Mouse (Mus musculus) stomach, postnatal 0 days (tissue): Measurements from ENCODE around the gene Hrh3. TPM values are rescaled to one million over a fixed set of nuclear protein-coding genes. Genes with fewer than 3 reads are reported as not detected.

Experiments used
- ATAC-seq: fragments of 200-750 bp; cut with Nextera tagmentation; 2 replicates; pipeline ENCODE4 v1.8.0; 2017; ENCODE audit not compliant: low FRiP score, low TSS enrichment
- DNase-seq: peaks from one replicate; pipeline ENCODE4 v3.0.0-alpha.2; 2016; ENCODE audit warnings: low spot score
- H3K27ac ChIP-seq: fragments of 300-500 bp; sonication (generic); replicated peaks from 2 replicates; pipeline ENCODE4 v1.5.1; 2014; ENCODE audit warnings: mild to moderate bottlenecking, control low read depth
- H3K27me3 ChIP-seq: fragments of 300-500 bp; sonication (generic); 2 replicates; pipeline ENCODE4 v1.6.1; 2014; ENCODE audit warnings: low read length; ENCODE audit not compliant: control insufficient read depth, insufficient read depth
- H3K36me3 ChIP-seq: fragments of 300-500 bp; sonication (generic); 2 replicates; pipeline ENCODE4 v1.6.1; 2014; ENCODE audit warnings: low read length, mixed read lengths; ENCODE audit not compliant: control insufficient read depth, insufficient read depth
- H3K4me1 ChIP-seq: fragments of 300-500 bp; sonication (generic); replicated peaks from 2 replicates; pipeline ENCODE4 v1.6.1; 2014; ENCODE audit warnings: antibody characterized with exemption; ENCODE audit not compliant: control insufficient read depth, insufficient read depth
- H3K4me2 ChIP-seq: fragments of 300-500 bp; sonication (generic); replicated peaks from 2 replicates; pipeline ENCODE4 v1.6.1; 2014; ENCODE audit warnings: low read depth, mild to moderate bottlenecking, control low read depth, moderate library complexity
- H3K4me3 ChIP-seq: fragments of 300-500 bp; sonication (generic); 2 replicates; pipeline ENCODE4 v1.5.1; 2014; ENCODE audit warnings: low read depth, low read length, control low read depth
- H3K9ac ChIP-seq: fragments of 300-500 bp; sonication (generic); 2 replicates; pipeline ENCODE4 v1.6.1; 2014; ENCODE audit warnings: mild to moderate bottlenecking, low read length, control low read depth, mixed read lengths
- H3K9me3 ChIP-seq: fragments of 300-500 bp; sonication (generic); 2 replicates; pipeline ENCODE4 v1.6.1; 2016; ENCODE audit warnings: low read length; ENCODE audit not compliant: control insufficient read depth
- CTCF ChIP-seq: IDR thresholded peaks from 2 replicates; pipeline ENCODE4 v1.5.1; 2016; ENCODE audit warnings: antibody characterized with exemption, low read depth, mild to moderate bottlenecking, moderate library complexity
- EP300 ChIP-seq: optimal IDR thresholded peaks from 2 replicates; pipeline ENCODE3; 2016; ENCODE audit warnings: antibody characterized with exemption
- WGBS: fragments of 180-500 bp; shearing (Covaris S2); extraction: QIAGEN DNeasy Blood & Tissue Kit; methylation state at CpG from one replicate; pipeline ENCODE4 v1.1.7; 2014; 5-methylcytosine and 5-hydroxymethylcytosine counted together
- polyA plus RNA-seq: library from polyadenylated mRNA; unstranded; fragments of >200 nt; fragmentation: Nextera tagmentation; extraction: Ambion mirVana; gene quantifications from 2 replicates; pipeline ENCODE4 v1.2.1, GENCODE M21; 2015

Gene Hrh3
- polyA plus RNA-seq, 1 experiment from 2014 or later = not detected

- Histone ChIP-seq H3K4me2 (no peak overlapping the region), H3K4me3 (no peak overlapping the region), H3K36me3 (no peaks in the 10 kb centered on the region; the same call in 1 of the 2 replicates), H3K27ac (no peak overlapping the region), H3K27me3 (no peaks in the 10 kb centered on the region; the same call in 1 of the 2 replicates), H3K4me1 (peaks cover 8% of the 10 kb centered on the region), H3K9me3 (no peaks in the 10 kb centered on the region), H3K9ac (no peak overlapping the region)
- WGBS = 47% methylated on average over 17 of the region's 17 CpGs
- TF ChIP-seq CTCF = peak; percentile 53
- TF ChIP-seq EP300 = no peak
- ATAC-seq (no peak), DNase-seq (peak; percentile 43)
Measured at GRCm38 (mm10) chr2:180113909-180114890, 9.9 kb upstream of the Hrh3 start.

- H3K9ac ChIP-seq = no peak overlapping the region
- no peak overlapping the region for H3K27ac ChIP-seq
- TF ChIP-seq CTCF (no peak), EP300 (no peak)
- H3K36me3 ChIP-seq = no peaks in the 10 kb centered on the region
- ATAC-seq = no peak
- DNase-seq = no peak
- H3K9me3 ChIP-seq = no peaks in the 10 kb centered on the region
- peaks cover 15% of the 10 kb centered on the region; the same call in 1 of the 2 replicates for H3K27me3 ChIP-seq
- 50% methylated on average over 6 of the region's 6 CpGs for WGBS
- H3K4me3 ChIP-seq = no peak overlapping the region
- no peak overlapping the region for H3K4me2 ChIP-seq
- peaks cover 4% of the 10 kb centered on the region; the same call in 1 of the 2 replicates for H3K4me1 ChIP-seq
Measured at GRCm38 (mm10) chr2:180108285-180108684, 4.0 kb upstream of the Hrh3 start.

GRCm38 (mm10) chr2:180107081-180107480, 2.8 kb upstream of the Hrh3 start:
- Histone ChIP-seq H3K9ac (no peak overlapping the region), H3K27me3 (peaks cover 23% of the 10 kb centered on the region; the same call in 1 of the 2 replicates), H3K27ac (no peak overlapping the region), H3K9me3 (no peaks in the 10 kb centered on the region), H3K4me2 (no peak overlapping the region), H3K4me3 (no peak overlapping the region), H3K4me1 (peaks cover 4% of the 10 kb centered on the region; the same call in 1 of the 2 replicates), H3K36me3 (no peaks in the 10 kb centered on the region)
- TF ChIP-seq EP300 (no peak), CTCF (peak; percentile 59)
- 64% methylated on average over 4 of the region's 4 CpGs for WGBS
- no peak for ATAC-seq
- no peak for DNase-seq

DNA sequence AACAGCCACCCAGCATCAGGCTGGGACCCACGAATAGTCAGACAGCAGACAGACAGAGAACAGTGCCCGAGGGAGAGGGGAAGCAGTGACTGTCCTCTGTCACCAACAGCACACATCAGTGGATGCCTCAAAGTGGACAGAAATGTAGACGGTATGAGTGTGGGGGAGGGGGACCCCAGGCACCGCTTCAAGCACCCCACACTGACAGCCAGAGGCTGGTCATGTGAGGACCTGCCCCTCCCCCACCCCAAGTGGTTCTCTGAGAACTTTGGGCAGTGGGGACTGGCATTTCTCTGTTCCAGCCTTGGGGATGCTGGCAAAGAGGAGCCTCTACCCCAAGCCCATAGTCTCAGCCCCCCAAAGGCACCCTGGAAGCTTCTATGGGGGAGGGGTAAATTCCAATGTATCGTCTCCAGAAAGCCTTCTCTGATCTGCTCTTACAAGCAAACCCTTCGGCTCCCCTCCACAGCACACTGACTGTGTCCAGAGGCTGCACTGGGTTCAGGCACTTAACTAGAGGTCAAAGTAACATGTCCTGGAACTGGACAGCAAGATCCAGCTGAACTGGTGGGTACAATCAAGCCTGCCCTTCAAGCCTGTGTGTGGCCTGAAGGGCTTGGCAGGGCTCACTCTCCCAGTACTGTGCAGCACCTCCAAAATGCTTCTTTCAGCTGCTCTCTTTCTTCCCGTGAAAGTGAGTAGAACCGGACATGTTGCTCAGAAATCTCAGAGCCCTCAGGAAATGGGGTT, 1.3 kb upstream of the Hrh3 start:
- ATAC-seq = no peak
- H3K27me3 ChIP-seq = peaks cover 26% of the 10 kb centered on the region; the same call in 1 of the 2 replicates
- H3K4me2 ChIP-seq = no peak overlapping the region
- H3K27ac ChIP-seq = no peak overlapping the region
- no peak overlapping the region for H3K4me3 ChIP-seq
- 33% methylated on average over 8 of the region's 8 CpGs for WGBS
- TF ChIP-seq EP300 = no peak
- TF ChIP-seq CTCF = no peak
- peaks cover 4% of the 10 kb centered on the region; the same call in 1 of the 2 replicates for H3K4me1 ChIP-seq
- no peaks in the 10 kb centered on the region for H3K36me3 ChIP-seq
- H3K9ac ChIP-seq = no peak overlapping the region
- H3K9me3 ChIP-seq = no peaks in the 10 kb centered on the region
- DNase-seq = no peak

DNA sequence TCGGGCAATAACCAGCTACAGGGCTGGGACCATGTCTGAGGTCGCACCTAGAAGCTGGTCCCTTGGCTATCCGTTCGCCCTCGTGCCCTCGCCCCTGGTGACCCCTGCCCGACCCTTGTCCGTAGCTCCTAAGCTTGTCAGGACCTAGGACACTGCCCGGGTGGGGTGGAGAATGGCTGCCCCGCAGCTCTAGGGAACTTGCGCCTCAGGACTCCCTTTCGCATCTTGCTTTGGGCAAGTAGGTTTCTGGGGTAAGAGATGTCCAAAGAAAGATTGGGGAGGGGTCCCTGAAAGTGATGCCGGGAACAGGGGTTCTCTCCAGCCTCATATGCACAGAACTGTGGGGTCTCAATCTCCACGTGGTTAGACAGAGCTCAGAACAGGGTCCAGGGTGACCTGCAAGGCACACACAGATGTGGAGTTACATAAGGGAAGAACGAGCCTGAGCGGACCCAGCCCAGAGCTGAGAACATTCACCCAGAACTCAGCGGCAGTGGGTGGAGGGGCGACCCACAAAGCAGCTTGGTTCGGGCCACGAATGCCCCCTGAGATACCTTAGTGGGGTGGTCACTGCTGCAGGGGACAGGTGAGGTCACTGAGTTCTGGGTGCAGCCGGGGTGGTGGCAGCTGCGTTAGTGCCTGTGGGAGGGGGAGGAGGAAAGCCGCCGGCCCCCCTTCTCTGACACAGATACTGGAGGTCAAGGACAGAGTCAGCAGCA, 530 bp upstream of the Hrh3 start:
- WGBS = 10% methylated on average over 24 of the region's 24 CpGs
- peaks cover 26% of the 10 kb centered on the region; the same call in 1 of the 2 replicates for H3K27me3 ChIP-seq
- no peak overlapping the region; the same call in 1 of the 2 replicates for H3K27ac ChIP-seq
- no peaks in the 10 kb centered on the region for H3K36me3 ChIP-seq
- peak overlapping the region; percentile 93 for H3K4me2 ChIP-seq
- no peak for TF ChIP-seq EP300
- TF ChIP-seq CTCF = no peak
- peaks cover 4% of the 10 kb centered on the region; the same call in 1 of the 2 replicates for H3K4me1 ChIP-seq
- peak overlapping the region; percentile 45 for H3K4me3 ChIP-seq
- ATAC-seq (no peak; the same call in 1 of the 2 replicates), DNase-seq (no peak)
- H3K9me3 ChIP-seq = no peaks in the 10 kb centered on the region
- H3K9ac ChIP-seq = no peak overlapping the region
